Mouse (Mus musculus) bone marrow macrophage, adult 2 months (primary cell): ENCODE measurements around the gene Cyp17a1. TPM values are rescaled to one million over a fixed set of nuclear protein-coding genes. Genes with fewer than 3 reads are reported as not detected.

ENCODE experiments used
- H3K27ac ChIP-seq: 2 replicates; pipeline ENCODE4 v1.5.1; 2012; ENCODE audit warnings: low read depth, low read length; ENCODE audit not compliant: insufficient read depth
- H3K4me1 ChIP-seq: 2 replicates; pipeline ENCODE4 v1.6.1; 2012; ENCODE audit warnings: low read length; ENCODE audit not compliant: control insufficient read depth, insufficient read depth
- H3K4me3 ChIP-seq: 2 replicates; pipeline ENCODE4 v1.5.1; 2012; ENCODE audit warnings: mild to moderate bottlenecking, low read length, moderate library complexity; ENCODE audit not compliant: insufficient read depth
- CTCF ChIP-seq: IDR thresholded peaks from 2 replicates; pipeline ENCODE4 v1.5.1; 2012; ENCODE audit warnings: low read depth, mild to moderate bottlenecking, low read length, moderate library complexity
- POLR2A ChIP-seq: IDR thresholded peaks from 2 replicates; pipeline ENCODE4 v1.6.1; 2012; ENCODE audit warnings: mild to moderate bottlenecking, low read depth, low read length, borderline replicate concordance
- polyA plus RNA-seq: library from polyadenylated mRNA; stranded (reverse); fragments of >200 nt; gene quantifications from 2 replicates; pipeline ENCODE4 v1.2.4, GENCODE M21; 2012; ENCODE audit not compliant: missing spikeins, insufficient read depth, insufficient read length

Gene Cyp17a1
- polyA plus RNA-seq, 1 experiment: not detected

GRCm38 (mm10) chr19:46657339-46658020, 15.5 kb downstream of the Cyp17a1 start:
- Histone ChIP-seq H3K4me3 (no peak overlapping the region), H3K27ac (no peak overlapping the region), H3K4me1 (peaks cover 9% of the 10 kb centered on the region)
- TF ChIP-seq POLR2A: no peak
- peak; percentile 27; the same call in 1 of the 2 replicates for TF ChIP-seq CTCF

- H3K27ac ChIP-seq: no peak overlapping the region
- TF ChIP-seq CTCF (no peak), POLR2A (no peak)
- no peak overlapping the region for H3K4me3 ChIP-seq
- H3K4me1 ChIP-seq: peaks cover 9% of the 10 kb centered on the region
Measured at GRCm38 (mm10) chr19:46656151-46656840, 16.7 kb downstream of the Cyp17a1 start.

- H3K4me1 ChIP-seq: peaks cover 9% of the 10 kb centered on the region
- no peak overlapping the region for H3K4me3 ChIP-seq
- H3K27ac ChIP-seq: no peak overlapping the region
- no peak for TF ChIP-seq POLR2A
Measured at GRCm38 (mm10) chr19:46655626-46656025, 17.3 kb downstream of the Cyp17a1 start.

GRCm38 (mm10) chr19:46653616-46654235, 19.2 kb downstream of the Cyp17a1 start:
- peaks cover 19% of the 10 kb centered on the region for H3K4me1 ChIP-seq
- H3K4me3 ChIP-seq: no peak overlapping the region
- TF ChIP-seq CTCF: no peak
- no peak for TF ChIP-seq POLR2A
- no peak overlapping the region for H3K27ac ChIP-seq

GRCm38 (mm10) chr19:46653188-46653587, 19.8 kb downstream of the Cyp17a1 start:
- Histone ChIP-seq H3K4me1 (peaks cover 22% of the 10 kb centered on the region), H3K27ac (no peak overlapping the region), H3K4me3 (no peak overlapping the region)
- TF ChIP-seq CTCF: no peak
- TF ChIP-seq POLR2A: no peak

GRCm38 (mm10) chr19:46648565-46648964, 24.4 kb downstream of the Cyp17a1 start:
- peak overlapping the region; percentile 49 for H3K27ac ChIP-seq
- peaks cover 24% of the 10 kb centered on the region for H3K4me1 ChIP-seq
- no peak for TF ChIP-seq POLR2A
- no peak for TF ChIP-seq CTCF
- peak overlapping the region; percentile 3; the same call in 1 of the 2 replicates for H3K4me3 ChIP-seq

GRCm38 (mm10) chr19:46647850-46648249, 25.1 kb downstream of the Cyp17a1 start:
- H3K4me1 ChIP-seq: peaks cover 20% of the 10 kb centered on the region
- TF ChIP-seq POLR2A (no peak), CTCF (no peak)
- H3K27ac ChIP-seq: no peak overlapping the region
- no peak overlapping the region for H3K4me3 ChIP-seq

GRCm38 (mm10) chr19:46647254-46647653, 25.7 kb downstream of the Cyp17a1 start:
- Histone ChIP-seq H3K27ac (no peak overlapping the region), H3K4me3 (no peak overlapping the region), H3K4me1 (peaks cover 20% of the 10 kb centered on the region)
- TF ChIP-seq CTCF (no peak), POLR2A (no peak)

GRCm38 (mm10) chr19:46646041-46646481, 26.9 kb downstream of the Cyp17a1 start:
- Histone ChIP-seq H3K4me3 (no peak overlapping the region), H3K27ac (no peak overlapping the region), H3K4me1 (peaks cover 20% of the 10 kb centered on the region)
- TF ChIP-seq POLR2A (no peak), CTCF (no peak)
